In the genomic region with DNA sequence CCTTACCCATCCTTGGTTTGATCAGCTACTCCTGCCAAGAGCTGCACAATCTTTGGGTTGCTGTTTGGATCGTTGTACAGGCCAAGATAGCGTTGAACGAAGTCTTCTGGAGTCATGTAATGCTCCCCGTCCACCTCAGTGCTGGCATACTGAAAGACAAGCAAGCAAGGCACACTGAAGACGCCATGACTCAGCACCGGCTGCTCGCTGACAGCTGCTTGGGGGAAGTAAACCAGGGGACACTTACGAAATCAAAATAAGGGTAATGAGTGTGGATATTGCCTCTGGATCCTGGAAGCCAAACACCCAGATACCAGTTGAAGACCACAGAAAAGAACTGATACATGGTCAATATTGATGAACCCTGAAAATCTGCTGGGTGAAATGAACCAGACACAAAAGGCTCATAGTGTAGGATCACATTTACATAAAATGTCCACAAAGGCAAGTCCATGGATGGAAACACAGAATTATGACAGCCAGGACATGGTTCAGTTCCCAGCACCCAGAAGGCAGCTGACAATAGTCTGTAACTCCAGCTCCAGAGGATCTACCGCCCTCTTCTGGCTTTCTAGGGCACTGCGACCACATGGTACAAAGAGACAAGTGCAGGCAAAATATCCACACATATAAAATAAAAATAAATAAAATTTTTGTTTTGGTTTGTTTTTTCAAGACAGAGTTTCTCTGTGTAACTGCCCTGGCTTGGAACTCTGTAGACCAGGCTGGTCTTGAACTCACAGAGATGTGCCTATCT, we compare ENCODE assay signal across 15 mouse cellular contexts. TPM values are rescaled to one million over a fixed set of nuclear protein-coding genes. Genes with fewer than 3 reads are reported as not detected.
A peak's percentile ranks its signal among the peaks of the same experiment; 100 is the strongest.
DNase-seq lines count a peak whose midpoint lies in the region; ATAC-seq and TF ChIP-seq lines count a peak whose summit lies in the region.
"Had no signal": no experiment of that assay in that cellular context is flagged by ENCODE, and none has a peak within 500 bp of the region (broad histone marks: within the 10 kb centered on the region; RNA-seq: fewer than 3 reads in every experiment).

No protein-coding gene starts in this region.

- no peak for DNase-seq in heart, adult 2 months
- DNase-seq in heart, adult 9 months (ENCODE audit: low spot score in 2 of 2): no peak
- DNase-seq in lung, embryonic 14.5 days: no peak
- DNase-seq in lung, adult 2 months: no peak
- no peak for DNase-seq in stomach, postnatal 0 days (ENCODE audit: low spot score)
- no peak for DNase-seq in c-Kit-positive CD71-positive TER-119-positive erythroid progenitor cells, embryonic 14.5 days (ENCODE audit: low spot score)
- DNase-seq in urinary bladder, postnatal 10 days (ENCODE audit: low spot score): no peak
- DNase-seq: cerebellum, postnatal 36 days; kidney, adult 18-20 months had no signal

- no peaks in the 10 kb centered on the region for H3K79me2 ChIP-seq in heart, adult 2 months (replicated peaks; ENCODE audit: control insufficient read depth, insufficient read depth, low read length)

- no peak overlapping the region for H3K27ac ChIP-seq in heart, adult 2 months
- no peak overlapping the region for H3K27ac ChIP-seq in lung, embryonic 14.5 days (ENCODE audit: low read depth)
- no peak overlapping the region for H3K27ac ChIP-seq in bone marrow macrophage, adult 2 months (ENCODE audit: insufficient read depth, low read depth, low read length)
- H3K27ac ChIP-seq in stomach, postnatal 0 days (replicated peaks): no peak overlapping the region
- H3K27ac ChIP-seq: embryonic facial prominence, embryonic 15.5 days; hindbrain, embryonic 10.5 days; limb, embryonic 12.5 days had no signal

- TF ChIP-seq CTCF in heart, adult 2 months (IDR thresholded peaks at IDR 0.05): peak; percentile 47
- TF ChIP-seq CTCF in lung, embryonic 14.5 days (IDR thresholded peaks at IDR 0.05; ENCODE audit: low read depth): peak; percentile 26
- TF ChIP-seq CTCF in lung, adult 2 months (IDR thresholded peaks at IDR 0.05; ENCODE audit: insufficient read depth, low read length): no peak
- TF ChIP-seq CTCF in bone marrow macrophage, adult 2 months (IDR thresholded peaks at IDR 0.05; ENCODE audit: low read depth, low read length): peak; percentile 11; the same call in 1 of the 2 replicates
- TF ChIP-seq CTCF in stomach, postnatal 0 days (IDR thresholded peaks at IDR 0.05; ENCODE audit: low read depth): peak; percentile 33

- no peak overlapping the region for H3K4me2 ChIP-seq in lung, embryonic 14.5 days
- no peak overlapping the region for H3K4me2 ChIP-seq in stomach, postnatal 0 days (replicated peaks; ENCODE audit: low read depth)
- H3K4me2 ChIP-seq: embryonic facial prominence, embryonic 15.5 days; limb, embryonic 12.5 days had no signal

- H3K4me3 ChIP-seq in heart, adult 2 months: no peak overlapping the region
- no peak overlapping the region for H3K4me3 ChIP-seq in lung, embryonic 14.5 days (ENCODE audit: low read depth, low read length)
- no peak overlapping the region for H3K4me3 ChIP-seq in lung, adult 2 months (replicated peaks; ENCODE audit: extremely low read depth, low read depth, low read length)
- no peak overlapping the region for H3K4me3 ChIP-seq in bone marrow macrophage, adult 2 months (ENCODE audit: insufficient read depth, low read length)
- no peak overlapping the region for H3K4me3 ChIP-seq in stomach, postnatal 0 days (ENCODE audit: low read depth, low read length)
- H3K4me3 ChIP-seq: embryonic facial prominence, embryonic 15.5 days; hindbrain, embryonic 10.5 days; limb, embryonic 12.5 days had no signal

- 86% methylated on average over 10 of the region's 10 CpGs for WGBS in heart, adult 2 months
- WGBS in lung, embryonic 14.5 days: 90% methylated on average over 10 of the region's 10 CpGs
- 94% methylated on average over 10 of the region's 10 CpGs for WGBS in lung, adult 2 months
- WGBS in stomach, postnatal 0 days: 96% methylated on average over 10 of the region's 10 CpGs

- H3K36me3 ChIP-seq in heart, adult 2 months (ENCODE audit: control insufficient read depth, insufficient read depth, low read length): peaks cover 22% of the 10 kb centered on the region
- H3K36me3 ChIP-seq in lung, embryonic 14.5 days (ENCODE audit: insufficient read depth): 0 out of 2 replicates have a peak, but pooled peaks cover 5% of the 10 kb centered on the region
- H3K36me3 ChIP-seq in stomach, postnatal 0 days (ENCODE audit: control insufficient read depth, insufficient read depth, low read length): no peaks in the 10 kb centered on the region

- H3K27me3 ChIP-seq in heart, adult 2 months (ENCODE audit: control insufficient read depth, insufficient read depth, low read length): no peaks in the 10 kb centered on the region
- no peaks in the 10 kb centered on the region for H3K27me3 ChIP-seq in lung, embryonic 14.5 days (ENCODE audit: insufficient read depth, low read length)
- H3K27me3 ChIP-seq in stomach, postnatal 0 days (ENCODE audit: control insufficient read depth, insufficient read depth, low read length): no peaks in the 10 kb centered on the region
- H3K27me3 ChIP-seq: CH12.LX; embryonic facial prominence, embryonic 15.5 days; limb, embryonic 12.5 days had no signal

- intact Hi-C loops in heart, adult 2 months (cut with DNase I): no loop called here

- TF ChIP-seq EP300 in heart, adult 2 months (IDR thresholded peaks at IDR 0.05; ENCODE audit: insufficient read depth, low read depth, low read length): no peak
- TF ChIP-seq EP300 in stomach, postnatal 0 days (optimal IDR thresholded peaks at IDR 0.05): no peak

- no peak for ATAC-seq in lung, embryonic 14.5 days (ENCODE audit: insufficient read depth)
- ATAC-seq in stomach, postnatal 0 days (ENCODE audit: low FRiP score, low TSS enrichment): no peak
- ATAC-seq: forebrain, embryonic 16.5 days had no signal

- no peak overlapping the region for H3K9ac ChIP-seq in heart, adult 2 months (ENCODE audit: low read depth, low read length)
- no peak overlapping the region for H3K9ac ChIP-seq in lung, embryonic 14.5 days
- no peak overlapping the region for H3K9ac ChIP-seq in stomach, postnatal 0 days (ENCODE audit: low read length)
- H3K9ac ChIP-seq: embryonic facial prominence, embryonic 15.5 days; limb, embryonic 12.5 days had no signal

- TF ChIP-seq POLR2A in heart, adult 2 months (IDR thresholded peaks at IDR 0.05; ENCODE audit: insufficient read depth, low read depth, low read length): no peak
- no peak for TF ChIP-seq POLR2A in lung, adult 2 months (IDR thresholded peaks at IDR 0.05; ENCODE audit: borderline replicate concordance, extremely low read depth, low read depth, low read length)
- no peak for TF ChIP-seq POLR2A in bone marrow macrophage, adult 2 months (IDR thresholded peaks at IDR 0.05; ENCODE audit: borderline replicate concordance, low read depth, low read length)

- peaks cover 6% of the 10 kb centered on the region; the same call in 1 of the 2 replicates for H3K9me3 ChIP-seq in lung, embryonic 14.5 days (ENCODE audit: low read depth, low read length)
- H3K9me3 ChIP-seq in stomach, postnatal 0 days (ENCODE audit: control insufficient read depth, low read length): no peaks in the 10 kb centered on the region
- H3K9me3 ChIP-seq: embryonic facial prominence, embryonic 15.5 days had no signal

- peaks cover 2% of the 10 kb centered on the region; the same call in 1 of the 2 replicates for H3K4me1 ChIP-seq in heart, adult 2 months (ENCODE audit: control insufficient read depth, insufficient read depth, low read length)
- H3K4me1 ChIP-seq in lung, embryonic 14.5 days (ENCODE audit: insufficient read depth): no peaks in the 10 kb centered on the region
- no peaks in the 10 kb centered on the region for H3K4me1 ChIP-seq in lung, adult 2 months (ENCODE audit: control insufficient read depth, insufficient read depth, low read length)
- H3K4me1 ChIP-seq in bone marrow macrophage, adult 2 months (ENCODE audit: control insufficient read depth, insufficient read depth, low read length): peaks cover 11% of the 10 kb centered on the region
- H3K4me1 ChIP-seq in stomach, postnatal 0 days (replicated peaks; ENCODE audit: control insufficient read depth, insufficient read depth): no peaks in the 10 kb centered on the region
- H3K4me1 ChIP-seq: embryonic facial prominence, embryonic 15.5 days; hindbrain, embryonic 10.5 days; limb, embryonic 12.5 days had no signal

RNA-seq across cellular contexts. Expression of a gene that starts 23.5 kb away (rescaled TPM):
- total RNA-seq in heart, adult 2 months (2021): 100 to 1,000 TPM; 228 to 252 TPM
- polyA plus RNA-seq in heart, adult 2 months (2012; rRNA removed): 154 and 212 TPM in 2 replicates
- polyA plus RNA-seq in lung, embryonic 14.5 days (2014; fragmentation: Nextera tagmentation; extraction: Ambion mirVana): 29.1 and 32.2 TPM in 2 replicates
- 19.6 and 32.0 TPM in 2 replicates for polyA plus RNA-seq in lung, adult 2 months (2012; rRNA removed)
- polyA plus RNA-seq in bone marrow macrophage, adult 2 months (2012; ENCODE audit: insufficient read depth, insufficient read length, missing spikeins): 35.8 and 39.1 TPM in 2 replicates
- 28.0 and 31.2 TPM in 2 replicates for polyA plus RNA-seq in stomach, postnatal 0 days (2015; fragmentation: Nextera tagmentation; extraction: Ambion mirVana)

RNA-seq across cellular contexts. Expression of a gene that starts 44.7 kb away (rescaled TPM):
- total RNA-seq in heart, adult 2 months (2021): 10 to 100 TPM; 28.1 to 28.4 TPM
- polyA plus RNA-seq in heart, adult 2 months (2012; rRNA removed): 7.6 and 16.4 TPM in 2 replicates
- 147 and 149 TPM in 2 replicates for polyA plus RNA-seq in lung, embryonic 14.5 days (2014; fragmentation: Nextera tagmentation; extraction: Ambion mirVana)
- 2.1 and 4.2 TPM in 2 replicates for polyA plus RNA-seq in lung, adult 2 months (2012; rRNA removed)
- 44.3 and 47.5 TPM in 2 replicates for polyA plus RNA-seq in bone marrow macrophage, adult 2 months (2012; ENCODE audit: insufficient read depth, insufficient read length, missing spikeins)
- 49.9 and 50.8 TPM in 2 replicates for polyA plus RNA-seq in stomach, postnatal 0 days (2015; fragmentation: Nextera tagmentation; extraction: Ambion mirVana)
